Mouse (Mus musculus): ENCODE measurements around the gene Olfr713. TPM values are rescaled to one million over a fixed set of nuclear protein-coding genes. Genes with fewer than 3 reads are reported as not detected.

Gene Olfr713
- polyA plus RNA-seq, 1 experiment from 2014 or later, result not detected

Other genes with a start within 250 kb of the Olfr713 start
- gene Olfr699, start 238.0 kb upstream of the Olfr713 start, polyA plus RNA-seq (2016; fragmentation: Nextera tagmentation; extraction: Ambion mirVana), result not detected in 2 replicates
- not detected in 2 replicates for gene Olfr700, start 222.3 kb upstream of the Olfr713 start, polyA plus RNA-seq (2016; fragmentation: Nextera tagmentation; extraction: Ambion mirVana)
- gene Olfr701, start 217.0 kb upstream of the Olfr713 start, polyA plus RNA-seq (2016; fragmentation: Nextera tagmentation; extraction: Ambion mirVana), result not detected in 2 replicates
- not detected in 2 replicates for gene Olfr702, start 197.3 kb upstream of the Olfr713 start, polyA plus RNA-seq (2016; fragmentation: Nextera tagmentation; extraction: Ambion mirVana)
- gene Olfr703, start 187.8 kb upstream of the Olfr713 start, polyA plus RNA-seq (2016; fragmentation: Nextera tagmentation; extraction: Ambion mirVana), result not detected in 2 replicates
- gene Olfr704, start 168.0 kb upstream of the Olfr713 start, polyA plus RNA-seq (2016; fragmentation: Nextera tagmentation; extraction: Ambion mirVana), result not detected in 2 replicates
- not detected in 2 replicates for gene Olfr705, start 154.3 kb upstream of the Olfr713 start, polyA plus RNA-seq (2016; fragmentation: Nextera tagmentation; extraction: Ambion mirVana)
- not detected in 2 replicates for gene Olfr706, start 143.0 kb upstream of the Olfr713 start, polyA plus RNA-seq (2016; fragmentation: Nextera tagmentation; extraction: Ambion mirVana)
- gene Olfr707, start 129.9 kb upstream of the Olfr713 start, polyA plus RNA-seq (2016; fragmentation: Nextera tagmentation; extraction: Ambion mirVana), result not detected in 2 replicates
- gene Olfr1532-ps1, start 123.2 kb upstream of the Olfr713 start, polyA plus RNA-seq (2016; fragmentation: Nextera tagmentation; extraction: Ambion mirVana), result not detected in 2 replicates
- gene Olfr709-ps1, start 99.0 kb upstream of the Olfr713 start, polyA plus RNA-seq (2016; fragmentation: Nextera tagmentation; extraction: Ambion mirVana), result not detected in 2 replicates
- gene Olfr710, start 82.9 kb upstream of the Olfr713 start, polyA plus RNA-seq (2016; fragmentation: Nextera tagmentation; extraction: Ambion mirVana), result not detected in 2 replicates
- gene Olfr6, start 67.2 kb upstream of the Olfr713 start, polyA plus RNA-seq (2016; fragmentation: Nextera tagmentation; extraction: Ambion mirVana), result not detected in 2 replicates
- not detected in 2 replicates for gene Olfr711, start 55.7 kb upstream of the Olfr713 start, polyA plus RNA-seq (2016; fragmentation: Nextera tagmentation; extraction: Ambion mirVana)
- gene Olfr2, start 25.1 kb upstream of the Olfr713 start, polyA plus RNA-seq (2016; fragmentation: Nextera tagmentation; extraction: Ambion mirVana), result not detected in 2 replicates
- gene Olfr714, start 39.8 kb downstream of the Olfr713 start, polyA plus RNA-seq (2016; fragmentation: Nextera tagmentation; extraction: Ambion mirVana), result not detected in 2 replicates
- gene Olfr17, start 62.0 kb downstream of the Olfr713 start, polyA plus RNA-seq (2016; fragmentation: Nextera tagmentation; extraction: Ambion mirVana), result not detected in 2 replicates
- gene Olfr715b, start 79.2 kb downstream of the Olfr713 start, polyA plus RNA-seq (2016; fragmentation: Nextera tagmentation; extraction: Ambion mirVana), result not detected in 2 replicates
- not detected in 2 replicates for gene Olfr715, start 99.9 kb downstream of the Olfr713 start, polyA plus RNA-seq (2016; fragmentation: Nextera tagmentation; extraction: Ambion mirVana)
- not detected in 2 replicates for gene Olfr716, start 107.2 kb downstream of the Olfr713 start, polyA plus RNA-seq (2016; fragmentation: Nextera tagmentation; extraction: Ambion mirVana)
- gene Nlrp14, start 135.8 kb downstream of the Olfr713 start, polyA plus RNA-seq (2016; fragmentation: Nextera tagmentation; extraction: Ambion mirVana), result not detected in 2 replicates
- gene Rbmxl2, start 178.3 kb downstream of the Olfr713 start, polyA plus RNA-seq (2016; fragmentation: Nextera tagmentation; extraction: Ambion mirVana), result not detected in 2 replicates